Mouse (Mus musculus) forebrain, embryonic 13.5 days (tissue): ENCODE results near the gene 4930407I10Rik. TPM values are rescaled to one million over a fixed set of nuclear protein-coding genes. Genes with fewer than 3 reads are reported as not detected.
A peak's percentile ranks its signal among the peaks of the same experiment; 100 is the strongest.

Experiments
- ATAC-seq: fragments of 200-750 bp; cut with Nextera tagmentation; 2 replicates; pipeline ENCODE4 v1.8.0; 2017
- H3K27ac ChIP-seq: fragments of 300-500 bp; sonication (generic); 2 replicates; pipeline ENCODE4 v1.5.1; 2015; ENCODE audit warnings: inconsistent platforms, mild to moderate bottlenecking, moderate library complexity
- H3K27me3 ChIP-seq: fragments of 300-500 bp; sonication (generic); 2 replicates; pipeline ENCODE4 v1.6.1; 2015; ENCODE audit warnings: mild to moderate bottlenecking, inconsistent platforms
- H3K36me3 ChIP-seq: fragments of 300-500 bp; sonication (generic); 2 replicates; pipeline ENCODE4 v1.6.1; 2015; ENCODE audit warnings: mild to moderate bottlenecking, inconsistent platforms; ENCODE audit not compliant: poor library complexity, severe bottlenecking
- H3K4me1 ChIP-seq: fragments of 300-500 bp; sonication (generic); 2 replicates; pipeline ENCODE4 v1.6.1; 2015; ENCODE audit warnings: inconsistent platforms
- H3K4me2 ChIP-seq: fragments of 300-500 bp; sonication (generic); 2 replicates; pipeline ENCODE4 v1.6.1; 2015; ENCODE audit warnings: inconsistent platforms, mild to moderate bottlenecking, moderate library complexity
- H3K4me3 ChIP-seq: fragments of 300-500 bp; sonication (generic); 2 replicates; pipeline ENCODE4 v1.5.1; 2015; ENCODE audit warnings: mild to moderate bottlenecking, inconsistent platforms
- H3K9ac ChIP-seq: fragments of 300-500 bp; sonication (generic); 2 replicates; pipeline ENCODE4 v1.6.1; 2015; ENCODE audit warnings: mild to moderate bottlenecking, inconsistent platforms
- H3K9me3 ChIP-seq: fragments of 300-500 bp; sonication (generic); replicated peaks from 2 replicates; pipeline ENCODE4 v1.6.1; 2016; ENCODE audit warnings: inconsistent platforms
- WGBS: fragments of 180-500 bp; shearing (Covaris S2); methylation state at CpG from one replicate; pipeline ENCODE4 v1.1.7; 2015; 5-methylcytosine and 5-hydroxymethylcytosine counted together
- polyA plus RNA-seq: library from polyadenylated mRNA; unstranded; fragments of >200 nt; fragmentation: Nextera tagmentation; extraction: Ambion mirVana; gene quantifications from 2 replicates; pipeline ENCODE4 v1.2.1, GENCODE M21; 2015

4930407I10Rik gene
- polyA plus RNA-seq: not detected in 2 replicates

- H3K27me3 ChIP-seq: peaks cover 4% of the 10 kb centered on the region
- H3K4me1 ChIP-seq: no peaks in the 10 kb centered on the region
- H3K36me3 ChIP-seq: no peaks in the 10 kb centered on the region
- H3K27ac ChIP-seq: no peak within 1 kb of the TSS
- no peak within 1 kb of the TSS for H3K4me3 ChIP-seq
- no peak within 1 kb of the TSS for H3K9ac ChIP-seq
- H3K4me2 ChIP-seq: no peak within 1 kb of the TSS
- ATAC-seq: no peak
- no peaks in the 10 kb centered on the region for H3K9me3 ChIP-seq
- WGBS: 84% methylated on average over 1 of the region's 1 CpGs
Measured at GRCm38 (mm10) chr15:82058719-82059201, at the start of gene 4930407I10Rik. Gene 4930407I10Rik (plus strand): TSS chr15:82059151.

GRCm38 (mm10) chr15:82011947-82012346 lies 47.0 kb upstream of the 4930407I10Rik start:
- Histone ChIP-seq H3K9ac (no peak overlapping the region), H3K4me1 (peaks cover 22% of the 10 kb centered on the region), H3K36me3 (0 out of 2 replicates have a peak, but pooled peaks cover 8% of the 10 kb centered on the region), H3K9me3 (no peaks in the 10 kb centered on the region), H3K4me2 (no peak overlapping the region), H3K27me3 (no peaks in the 10 kb centered on the region), H3K4me3 (no peak overlapping the region), H3K27ac (no peak overlapping the region)
- ATAC-seq: no peak
- 90% methylated on average over 6 of the region's 6 CpGs for WGBS

- ATAC-seq: no peak
- Histone ChIP-seq H3K4me1 (peaks cover 29% of the 10 kb centered on the region), H3K4me3 (peak overlapping the region; percentile 89), H3K36me3 (peaks cover 13% of the 10 kb centered on the region), H3K27me3 (no peaks in the 10 kb centered on the region), H3K9me3 (no peaks in the 10 kb centered on the region), H3K9ac (peak overlapping the region; percentile 92), H3K4me2 (peak overlapping the region; percentile 97), H3K27ac (0 out of 2 replicates have a peak overlapping the region, but pooled peaks have one; percentile 77)
- WGBS: 14% methylated on average over 9 of the region's 9 CpGs
Measured at GRCm38 (mm10) chr15:82014745-82015391, 44.1 kb upstream of the 4930407I10Rik start.

GRCm38 (mm10) chr15:82015392-82016100 lies 43.4 kb upstream of the 4930407I10Rik start:
- peak overlapping the region; percentile 92 for H3K9ac ChIP-seq
- H3K4me3 ChIP-seq: peak overlapping the region; percentile 89
- H3K36me3 ChIP-seq: peaks cover 19% of the 10 kb centered on the region
- no peaks in the 10 kb centered on the region for H3K27me3 ChIP-seq
- peaks cover 29% of the 10 kb centered on the region for H3K4me1 ChIP-seq
- peak overlapping the region; percentile 97 for H3K4me2 ChIP-seq
- WGBS: under 1% methylated on average over 39 of the region's 39 CpGs
- ATAC-seq: peak; percentile 42; the same call in 1 of the 2 replicates
- peak overlapping the region; percentile 77 for H3K27ac ChIP-seq
- no peaks in the 10 kb centered on the region for H3K9me3 ChIP-seq

GRCm38 (mm10) chr15:82016101-82016808 lies 42.7 kb upstream of the 4930407I10Rik start:
- WGBS: 0% methylated on average over 53 of the region's 53 CpGs
- Histone ChIP-seq H3K9ac (peak overlapping the region; percentile 92), H3K4me1 (peaks cover 29% of the 10 kb centered on the region), H3K27me3 (no peaks in the 10 kb centered on the region), H3K9me3 (no peaks in the 10 kb centered on the region), H3K4me2 (peak overlapping the region; percentile 97), H3K27ac (peak overlapping the region; percentile 77), H3K4me3 (peak overlapping the region; percentile 89), H3K36me3 (peaks cover 19% of the 10 kb centered on the region)
- peak; percentile 97 for ATAC-seq

- peaks cover 24% of the 10 kb centered on the region for H3K36me3 ChIP-seq
- H3K4me3 ChIP-seq: peak overlapping the region; percentile 89
- peaks cover 29% of the 10 kb centered on the region for H3K4me1 ChIP-seq
- ATAC-seq: no peak
- H3K4me2 ChIP-seq: peak overlapping the region; percentile 97
- 16% methylated on average over 6 of the region's 6 CpGs for WGBS
- H3K9me3 ChIP-seq: no peaks in the 10 kb centered on the region
- H3K27ac ChIP-seq: peak overlapping the region; percentile 64
- H3K27me3 ChIP-seq: no peaks in the 10 kb centered on the region
- peak overlapping the region; percentile 92 for H3K9ac ChIP-seq
Measured at GRCm38 (mm10) chr15:82016830-82017229, 42.1 kb upstream of the 4930407I10Rik start.

GRCm38 (mm10) chr15:82017461-82017860 lies 41.5 kb upstream of the 4930407I10Rik start:
- H3K4me3 ChIP-seq: no peak overlapping the region
- peaks cover 27% of the 10 kb centered on the region for H3K36me3 ChIP-seq
- 75% methylated on average over 4 of the region's 4 CpGs for WGBS
- peak overlapping the region; percentile 27; the same call in 1 of the 2 replicates for H3K4me2 ChIP-seq
- no peak for ATAC-seq
- H3K9ac ChIP-seq: no peak overlapping the region
- H3K27ac ChIP-seq: no peak overlapping the region
- H3K27me3 ChIP-seq: no peaks in the 10 kb centered on the region
- no peaks in the 10 kb centered on the region for H3K9me3 ChIP-seq
- H3K4me1 ChIP-seq: peaks cover 29% of the 10 kb centered on the region

- no peak overlapping the region for H3K4me3 ChIP-seq
- no peaks in the 10 kb centered on the region for H3K9me3 ChIP-seq
- no peak overlapping the region for H3K4me2 ChIP-seq
- H3K4me1 ChIP-seq: peaks cover 24% of the 10 kb centered on the region
- WGBS: 71% methylated on average over 3 of the region's 3 CpGs
- H3K27ac ChIP-seq: no peak overlapping the region
- H3K36me3 ChIP-seq: peaks cover 45% of the 10 kb centered on the region
- ATAC-seq: no peak
- no peaks in the 10 kb centered on the region for H3K27me3 ChIP-seq
- no peak overlapping the region for H3K9ac ChIP-seq
Measured at GRCm38 (mm10) chr15:82019288-82019687, 39.7 kb upstream of the 4930407I10Rik start.

GRCm38 (mm10) chr15:82022535-82023088 lies 36.3 kb upstream of the 4930407I10Rik start:
- ATAC-seq: no peak
- 86% methylated on average over 13 of the region's 13 CpGs for WGBS
- peaks cover 77% of the 10 kb centered on the region for H3K36me3 ChIP-seq

GRCm38 (mm10) chr15:82023965-82024635 lies 34.9 kb upstream of the 4930407I10Rik start:
- Histone ChIP-seq H3K4me1 (no peaks in the 10 kb centered on the region), H3K36me3 (peaks cover 88% of the 10 kb centered on the region), H3K27ac (no peak overlapping the region), H3K27me3 (no peaks in the 10 kb centered on the region), H3K9me3 (no peaks in the 10 kb centered on the region), H3K9ac (no peak overlapping the region), H3K4me3 (no peak overlapping the region), H3K4me2 (no peak overlapping the region)
- WGBS: 89% methylated on average over 6 of the region's 6 CpGs
- ATAC-seq: no peak

More at GRCm38 (mm10) chr15:82022535-82023088, 36.3 kb upstream of the 4930407I10Rik start:
- no peaks in the 10 kb centered on the region for H3K9me3 ChIP-seq
- H3K4me3 ChIP-seq: no peak overlapping the region
- no peaks in the 10 kb centered on the region for H3K27me3 ChIP-seq
- peaks cover 2% of the 10 kb centered on the region; the same call in 1 of the 2 replicates for H3K4me1 ChIP-seq
- no peak overlapping the region for H3K4me2 ChIP-seq
- no peak overlapping the region for H3K27ac ChIP-seq
- H3K9ac ChIP-seq: no peak overlapping the region

GRCm38 (mm10) chr15:82027276-82027675 lies 31.7 kb upstream of the 4930407I10Rik start:
- Histone ChIP-seq H3K4me2 (no peak overlapping the region), H3K4me3 (no peak overlapping the region), H3K9me3 (no peaks in the 10 kb centered on the region), H3K36me3 (peaks cover 98% of the 10 kb centered on the region), H3K27ac (no peak overlapping the region), H3K4me1 (no peaks in the 10 kb centered on the region), H3K9ac (no peak overlapping the region), H3K27me3 (no peaks in the 10 kb centered on the region)
- WGBS: 96% methylated on average over 7 of the region's 7 CpGs
- no peak for ATAC-seq
